Mouse (Mus musculus) forebrain, embryonic 16.5 days (tissue): Measurements from ENCODE around the gene Slc25a1. TPM values are rescaled to one million over a fixed set of nuclear protein-coding genes. Genes with fewer than 3 reads are reported as not detected.
A peak's percentile ranks its signal among the peaks of the same experiment; 100 is the strongest.

Source experiments
- ATAC-seq: fragments of 200-750 bp; cut with Nextera tagmentation; 2 replicates; pipeline ENCODE4 v1.8.0; 2017; ENCODE audit warnings: mild to moderate bottlenecking, moderate library complexity
- H3K27ac ChIP-seq: fragments of 300-500 bp; sonication (generic); 2 replicates; pipeline ENCODE4 v1.5.1; 2014; ENCODE audit warnings: low read length, control low read depth
- H3K27me3 ChIP-seq: fragments of 300-500 bp; sonication (generic); replicated peaks from 2 replicates; pipeline ENCODE4 v1.6.1; 2014; ENCODE audit warnings: low read length; ENCODE audit not compliant: control insufficient read depth, insufficient read depth
- H3K36me3 ChIP-seq: fragments of 300-500 bp; sonication (generic); 2 replicates; pipeline ENCODE4 v1.6.1; 2014; ENCODE audit not compliant: control insufficient read depth, insufficient read depth
- H3K4me1 ChIP-seq: fragments of 300-500 bp; sonication (generic); replicated peaks from 2 replicates; pipeline ENCODE4 v1.6.1; 2014; ENCODE audit warnings: low read length; ENCODE audit not compliant: control insufficient read depth, insufficient read depth
- H3K4me2 ChIP-seq: fragments of 300-500 bp; sonication (generic); 2 replicates; pipeline ENCODE4 v1.6.1; 2014; ENCODE audit warnings: mild to moderate bottlenecking, low read length, control low read depth
- H3K4me3 ChIP-seq: fragments of 300-500 bp; sonication (generic); replicated peaks from 2 replicates; pipeline ENCODE4 v1.5.1; 2014; ENCODE audit warnings: mild to moderate bottlenecking, low read length, control low read depth
- H3K9ac ChIP-seq: fragments of 300-500 bp; sonication (generic); replicated peaks from 2 replicates; pipeline ENCODE4 v1.6.1; 2014; ENCODE audit warnings: low read depth, low read length, control low read depth
- H3K9me3 ChIP-seq: fragments of 300-500 bp; sonication (generic); 2 replicates; pipeline ENCODE4 v1.6.1; 2016; ENCODE audit warnings: low read length; ENCODE audit not compliant: control insufficient read depth
- WGBS: fragments of 180-500 bp; shearing (Covaris S2); extraction: QIAGEN DNeasy Blood & Tissue Kit; methylation state at CpG from one replicate; pipeline ENCODE4 v1.1.7; 2014; 5-methylcytosine and 5-hydroxymethylcytosine counted together
- polyA plus RNA-seq: library from polyadenylated mRNA; unstranded; fragments of >200 nt; fragmentation: Nextera tagmentation; extraction: Ambion mirVana; gene quantifications from 2 replicates; pipeline ENCODE4 v1.2.1, GENCODE M21; 2015

The Slc25a1 gene
- polyA plus RNA-seq, 1 experiment from 2014 or later, result 155 TPM

DNA sequence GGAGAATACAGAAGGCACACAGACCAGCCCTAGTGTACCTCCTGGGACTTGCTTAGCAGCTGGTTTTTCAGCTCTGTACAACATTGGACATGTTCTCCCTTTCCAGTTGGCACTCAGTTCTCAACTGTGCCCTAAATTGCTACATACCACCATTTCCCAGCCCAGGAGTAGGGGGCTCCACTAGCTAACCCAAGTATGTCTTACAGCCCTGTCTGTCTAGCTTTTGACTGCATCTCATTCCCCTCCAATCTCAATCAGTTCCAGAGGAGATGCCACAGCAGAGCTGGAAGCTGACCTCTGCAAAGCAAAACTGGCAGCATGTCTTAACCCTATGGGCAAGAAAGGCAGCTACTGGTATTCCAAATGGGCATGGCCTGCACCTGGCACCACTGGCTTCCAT, 31.9 kb downstream of the Slc25a1 start:
- H3K27me3 ChIP-seq, result no peaks in the 10 kb centered on the region
- ATAC-seq, result no peak
- no peak overlapping the region for H3K4me3 ChIP-seq
- H3K9me3 ChIP-seq, result no peaks in the 10 kb centered on the region
- peaks cover 6% of the 10 kb centered on the region; the same call in 1 of the 2 replicates for H3K36me3 ChIP-seq
- no peak overlapping the region for H3K9ac ChIP-seq
- no peak overlapping the region for H3K4me2 ChIP-seq
- peaks cover 9% of the 10 kb centered on the region for H3K4me1 ChIP-seq
- H3K27ac ChIP-seq, result no peak overlapping the region

DNA sequence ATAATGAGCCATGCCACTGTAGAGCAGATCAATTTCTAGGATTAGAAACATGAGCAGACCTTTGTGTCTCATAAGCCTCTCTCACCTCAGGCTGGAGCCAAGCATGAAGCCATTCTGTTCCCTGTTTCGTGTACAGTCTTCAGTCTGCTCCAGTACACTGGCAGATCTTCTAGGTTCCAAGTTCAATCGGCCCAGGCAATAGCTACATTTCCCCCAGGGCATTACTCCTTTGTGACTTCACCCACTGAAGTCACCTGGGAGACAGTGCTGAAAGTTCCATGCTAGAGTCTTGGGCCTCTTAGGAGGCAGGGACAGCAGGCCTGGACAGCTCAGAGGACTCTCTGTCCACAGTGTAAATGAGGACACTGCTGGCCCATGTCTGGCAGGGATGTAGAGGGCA, 34.1 kb downstream of the Slc25a1 start, which contains the start of gene Tssk1:
TSS of gene Tssk1 (plus strand) at position 301 of the 400 bp plus-strand sequence.
- H3K9ac ChIP-seq, result no peak within 1 kb of the TSS
- no peaks in the 10 kb centered on the region for H3K9me3 ChIP-seq
- H3K4me3 ChIP-seq, result no peak within 1 kb of the TSS
- no peak within 1 kb of the TSS for H3K4me2 ChIP-seq
- H3K4me1 ChIP-seq, result peaks cover 24% of the 10 kb centered on the region
- H3K27ac ChIP-seq, result no peak within 1 kb of the TSS
- ATAC-seq, result no peak
- 86% methylated on average over 2 of the region's 2 CpGs for WGBS
- H3K27me3 ChIP-seq, result no peaks in the 10 kb centered on the region
- no peaks in the 10 kb centered on the region for H3K36me3 ChIP-seq

DNA sequence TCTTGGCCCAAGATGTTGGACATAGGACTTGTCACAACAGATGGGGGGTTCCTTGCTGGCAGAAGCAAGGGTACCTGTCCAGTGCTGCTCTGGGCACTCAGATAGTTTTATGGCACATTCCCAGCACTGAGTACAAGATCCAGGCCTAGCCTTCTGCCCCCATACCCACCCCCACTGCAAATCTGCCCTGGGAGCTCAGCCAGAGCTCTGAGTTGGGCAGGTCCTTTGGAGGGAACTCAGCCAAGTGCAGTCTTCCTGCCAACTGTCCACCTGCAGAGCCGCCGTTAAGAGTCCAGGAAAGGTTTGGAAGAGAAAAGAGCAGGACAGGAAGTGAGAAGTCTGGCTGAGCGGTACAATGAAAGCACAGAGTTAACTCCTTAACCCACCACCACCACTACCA, 35.4 kb downstream of the Slc25a1 start:
- no peaks in the 10 kb centered on the region for H3K9me3 ChIP-seq
- no peaks in the 10 kb centered on the region for H3K36me3 ChIP-seq
- no peak overlapping the region for H3K27ac ChIP-seq
- WGBS, result 57% methylated on average over 3 of the region's 3 CpGs
- peaks cover 24% of the 10 kb centered on the region for H3K4me1 ChIP-seq
- H3K4me3 ChIP-seq, result no peak overlapping the region
- H3K4me2 ChIP-seq, result no peak overlapping the region
- H3K27me3 ChIP-seq, result no peaks in the 10 kb centered on the region
- H3K9ac ChIP-seq, result no peak overlapping the region
- ATAC-seq, result no peak

DNA sequence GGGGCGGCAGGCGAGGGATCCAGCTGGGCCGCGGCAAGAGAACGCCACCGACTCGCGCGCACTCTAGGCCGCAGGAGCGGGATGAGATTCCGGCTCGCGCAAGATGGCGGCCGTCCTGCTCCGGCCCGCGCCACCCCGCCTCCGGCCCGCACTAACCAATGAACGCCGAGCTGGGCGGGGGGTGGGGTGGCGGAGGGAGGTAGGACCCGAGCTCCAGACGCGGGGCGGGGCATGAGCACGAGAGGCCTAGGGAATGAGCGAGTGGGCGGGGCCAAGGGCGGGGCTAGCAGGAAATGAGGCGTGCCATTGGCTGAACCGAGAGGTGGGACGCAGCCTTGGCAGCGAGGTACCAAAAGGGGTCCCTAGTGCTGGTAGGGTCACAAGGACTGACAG, 36.5 kb downstream of the Slc25a1 start, which contains the start of gene Gm20518:
TSS of gene Gm20518 (minus strand) at position 105 of the 393 bp plus-strand sequence.
- ATAC-seq, result peak; percentile 97
- Histone ChIP-seq H3K9ac (peak within 1 kb of the TSS; percentile 99), H3K4me3 (peak within 1 kb of the TSS; percentile 87), H3K9me3 (no peaks in the 10 kb centered on the region), H3K27ac (peak within 1 kb of the TSS; percentile 92), H3K4me1 (peaks cover 26% of the 10 kb centered on the region), H3K4me2 (peak within 1 kb of the TSS; percentile 87), H3K36me3 (no peaks in the 10 kb centered on the region), H3K27me3 (no peaks in the 10 kb centered on the region)
- WGBS, result under 1% methylated on average over 36 of the region's 38 CpGs

DNA sequence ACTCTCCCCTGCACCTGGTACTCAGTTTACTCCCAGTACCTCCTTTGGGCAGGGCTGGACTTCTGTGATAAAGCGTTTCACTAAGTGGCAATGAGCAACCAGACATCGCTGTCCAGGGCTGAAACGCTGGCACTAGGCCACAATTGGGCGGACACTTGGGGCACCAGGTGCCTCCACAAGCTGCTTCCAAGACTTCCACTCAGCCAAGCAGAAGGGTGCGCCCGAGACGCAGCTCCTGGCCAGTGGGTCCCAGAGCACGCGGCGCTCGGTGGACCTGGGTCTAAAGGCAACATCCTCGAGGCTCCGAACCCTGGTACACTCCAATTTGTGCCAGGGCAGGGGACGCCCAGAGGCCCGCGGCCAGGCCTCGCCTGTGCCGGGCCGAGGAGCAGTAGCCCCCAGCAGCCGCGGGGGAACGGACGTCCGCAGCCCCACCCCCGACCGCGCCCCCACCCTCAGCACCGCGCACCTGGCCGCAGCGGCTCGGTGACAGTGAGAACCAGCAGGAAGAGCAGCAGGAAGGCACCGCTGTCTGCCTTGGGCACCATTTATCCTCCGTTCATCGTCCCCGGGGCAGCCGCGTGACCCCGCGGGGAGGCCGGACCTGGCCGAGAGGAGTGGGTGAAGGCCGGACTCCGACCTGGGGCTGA, 37.0 kb downstream of the Slc25a1 start:
- peak overlapping the region; percentile 87 for H3K4me2 ChIP-seq
- H3K27ac ChIP-seq, result peak overlapping the region; percentile 92
- ATAC-seq, result peak; percentile 49
- no peaks in the 10 kb centered on the region for H3K36me3 ChIP-seq
- H3K9ac ChIP-seq, result peak overlapping the region; percentile 99
- H3K9me3 ChIP-seq, result no peaks in the 10 kb centered on the region
- 1% methylated on average over 42 of the region's 44 CpGs for WGBS
- peaks cover 29% of the 10 kb centered on the region for H3K4me1 ChIP-seq
- peak overlapping the region; percentile 87 for H3K4me3 ChIP-seq
- H3K27me3 ChIP-seq, result no peaks in the 10 kb centered on the region

DNA sequence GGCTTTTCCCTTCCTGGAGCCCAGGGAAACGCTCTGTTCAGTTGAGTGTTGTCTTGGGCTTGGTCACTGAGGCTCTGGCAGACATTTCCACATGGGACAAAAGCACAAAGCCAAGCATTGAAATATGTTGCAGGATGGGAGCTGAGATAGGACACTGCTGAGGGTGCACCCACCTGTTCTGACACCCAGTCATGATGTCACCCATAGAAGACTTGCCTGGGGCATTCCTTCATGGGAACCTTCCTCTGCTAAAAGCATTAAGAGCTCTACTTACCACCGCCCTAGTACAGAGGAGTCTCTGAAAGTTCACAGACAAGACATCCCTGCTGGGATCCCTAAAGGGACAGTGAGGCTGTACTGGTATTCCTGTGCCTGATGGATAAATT, 37.7 kb downstream of the Slc25a1 start:
- H3K9me3 ChIP-seq, result no peaks in the 10 kb centered on the region
- H3K36me3 ChIP-seq, result no peaks in the 10 kb centered on the region
- WGBS, result 41% methylated on average over 2 of the region's 2 CpGs
- H3K27me3 ChIP-seq, result no peaks in the 10 kb centered on the region
- H3K27ac ChIP-seq, result no peak overlapping the region
- peak overlapping the region; percentile 87 for H3K4me3 ChIP-seq
- no peak for ATAC-seq
- peaks cover 35% of the 10 kb centered on the region for H3K4me1 ChIP-seq
- peak overlapping the region; percentile 87 for H3K4me2 ChIP-seq
- peak overlapping the region; percentile 99 for H3K9ac ChIP-seq

DNA sequence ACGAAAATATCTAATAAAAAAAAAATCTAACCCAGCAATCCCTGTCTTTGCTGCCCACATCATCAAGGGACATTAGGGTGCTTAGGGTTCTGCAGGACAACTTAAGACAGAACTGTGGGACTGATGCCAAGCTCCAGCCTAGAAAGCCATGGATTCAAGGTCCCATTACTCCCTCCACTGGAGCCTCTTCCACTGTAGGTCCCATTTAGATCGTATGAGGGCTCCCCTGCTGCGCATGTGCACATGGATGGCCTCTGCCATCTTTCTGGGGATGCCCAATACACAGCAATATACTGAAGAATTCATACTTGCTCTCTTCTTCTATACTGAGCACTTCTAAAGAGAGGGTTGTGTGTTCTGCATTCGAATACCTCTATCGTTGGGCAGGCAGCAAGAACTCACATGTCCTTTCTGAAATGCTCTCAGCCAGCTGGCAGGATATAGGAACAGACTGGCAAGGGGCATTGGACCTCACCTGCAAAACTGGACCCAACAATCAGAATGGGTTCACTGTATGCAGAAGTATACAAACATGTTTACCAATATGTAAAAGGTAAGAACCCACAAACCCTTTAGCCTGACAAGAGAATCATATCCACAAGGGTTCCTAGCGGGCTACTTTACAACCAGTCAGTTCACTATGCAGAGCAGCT, 38.2 kb downstream of the Slc25a1 start:
- peak overlapping the region; percentile 99; the same call in 1 of the 2 replicates for H3K9ac ChIP-seq
- H3K4me3 ChIP-seq, result peak overlapping the region; percentile 87
- H3K36me3 ChIP-seq, result no peaks in the 10 kb centered on the region
- H3K4me2 ChIP-seq, result peak overlapping the region; percentile 87
- H3K9me3 ChIP-seq, result no peaks in the 10 kb centered on the region
- 82% methylated on average over 6 of the region's 6 CpGs for WGBS
- no peak overlapping the region for H3K27ac ChIP-seq
- H3K4me1 ChIP-seq, result peaks cover 36% of the 10 kb centered on the region
- H3K27me3 ChIP-seq, result no peaks in the 10 kb centered on the region
- ATAC-seq, result no peak

DNA sequence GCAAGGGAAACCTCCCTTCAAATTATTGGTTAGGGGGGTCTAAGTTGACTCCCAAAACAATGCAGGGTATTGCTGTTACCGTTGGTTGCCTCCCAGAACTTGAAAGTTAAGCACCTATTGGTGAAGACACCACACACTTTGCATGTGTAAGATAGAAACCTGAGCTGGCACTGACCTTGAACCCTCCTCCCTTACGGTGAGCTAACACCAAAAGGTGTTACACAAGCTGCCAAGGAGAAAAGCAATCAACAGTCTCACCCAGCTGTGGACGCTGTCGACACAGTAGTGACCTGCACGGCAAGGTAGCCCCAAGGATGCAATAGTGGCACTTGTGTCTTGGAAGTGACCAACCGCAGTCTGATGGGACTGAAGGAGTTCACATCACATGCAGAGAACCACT, 43.9 kb downstream of the Slc25a1 start:
- Histone ChIP-seq H3K9me3 (no peaks in the 10 kb centered on the region), H3K27me3 (no peaks in the 10 kb centered on the region), H3K4me1 (peaks cover 12% of the 10 kb centered on the region), H3K4me2 (no peak overlapping the region), H3K4me3 (no peak overlapping the region), H3K9ac (no peak overlapping the region), H3K36me3 (no peaks in the 10 kb centered on the region), H3K27ac (no peak overlapping the region)
- 92% methylated on average over 6 of the region's 6 CpGs for WGBS
- ATAC-seq, result no peak

DNA sequence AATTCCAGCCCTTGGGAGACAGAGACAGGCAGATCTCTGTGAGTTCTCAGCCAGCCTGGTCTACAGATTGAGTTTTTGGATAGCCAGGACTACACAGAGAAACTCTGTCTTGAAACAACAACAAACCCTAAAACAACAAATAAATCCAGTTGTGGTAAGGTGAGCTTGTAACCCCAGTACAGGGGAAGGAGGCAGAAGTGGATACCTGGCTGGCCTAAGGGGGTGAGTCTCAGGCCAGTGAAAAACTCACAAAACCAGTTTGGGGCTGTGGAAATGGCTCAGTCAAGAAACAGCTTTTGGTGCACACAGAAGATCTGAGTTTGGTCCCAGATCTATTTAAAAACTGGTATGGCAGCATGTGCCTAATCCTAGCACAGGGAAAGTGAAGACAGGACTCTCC, 45.8 kb downstream of the Slc25a1 start:
- no peaks in the 10 kb centered on the region for H3K36me3 ChIP-seq
- ATAC-seq, result no peak
- H3K27ac ChIP-seq, result no peak overlapping the region
- peaks cover 12% of the 10 kb centered on the region for H3K4me1 ChIP-seq
- H3K4me3 ChIP-seq, result no peak overlapping the region
- H3K9ac ChIP-seq, result no peak overlapping the region
- no peaks in the 10 kb centered on the region for H3K27me3 ChIP-seq
- H3K4me2 ChIP-seq, result no peak overlapping the region
- H3K9me3 ChIP-seq, result no peaks in the 10 kb centered on the region
